Mouse (Mus musculus) retina, embryonic 14.5 days (tissue): ENCODE data around the gene Tecr.
"Not testable (repeated sequence)": the region's sequence is repeated elsewhere in the genome, so short reads cannot be mapped to it uniquely, and the experiment has no call there.

ENCODE experiments used
- DNase-seq: peaks from one replicate; pipeline ENCODE4 v3.0.0-alpha.2; 2015; ENCODE audit warnings: low spot score

Gene Tecr

GRCm38 (mm10) chr8:83618566-83618965 lies 10.8 kb upstream of the Tecr start:
- no peak for DNase-seq

GRCm38 (mm10) chr8:83617111-83617510 lies 9.3 kb upstream of the Tecr start:
- no peak for DNase-seq

DNA sequence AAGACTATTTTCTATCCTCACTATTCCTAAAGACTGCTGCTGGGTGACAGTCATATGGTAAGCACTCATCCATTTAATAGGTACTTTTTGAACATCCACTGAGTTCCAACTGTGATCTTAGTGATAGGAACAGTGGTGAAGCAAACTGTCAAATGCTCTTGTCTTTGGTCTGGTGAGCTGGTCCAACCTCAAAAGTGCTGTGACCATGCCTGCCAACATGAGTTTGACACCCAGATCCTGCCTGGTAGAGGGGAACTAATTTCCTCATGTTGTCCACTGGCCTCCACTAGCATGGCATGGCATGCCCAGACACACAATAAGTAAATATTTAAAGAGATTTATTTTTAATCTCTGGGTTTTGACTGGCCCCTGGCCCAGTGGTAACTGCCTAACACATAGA lies 8.9 kb upstream of the Tecr start:
- DNase-seq, result no peak

DNA sequence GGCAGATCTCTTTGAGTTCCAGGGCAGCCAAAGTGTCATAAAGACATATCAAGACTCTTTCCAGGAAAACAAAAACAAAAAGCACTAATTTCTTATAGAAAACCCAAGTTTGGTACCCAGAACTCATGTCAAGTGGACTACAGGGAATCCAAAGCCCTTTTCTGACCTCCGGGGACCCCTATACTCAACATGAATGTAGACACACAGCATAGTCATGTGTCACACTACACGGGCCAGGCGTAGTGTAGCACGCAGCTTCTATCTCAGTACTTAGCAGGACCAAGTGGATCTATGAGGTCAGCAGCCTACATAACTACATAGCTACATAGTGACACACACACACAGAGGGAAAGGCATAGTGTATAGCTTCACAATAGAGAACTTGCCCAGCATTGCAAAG lies 5.9 kb upstream of the Tecr start:
- DNase-seq, result no peak

GRCm38 (mm10) chr8:83611921-83612320 lies 4.2 kb upstream of the Tecr start:
- no peak for DNase-seq

DNA sequence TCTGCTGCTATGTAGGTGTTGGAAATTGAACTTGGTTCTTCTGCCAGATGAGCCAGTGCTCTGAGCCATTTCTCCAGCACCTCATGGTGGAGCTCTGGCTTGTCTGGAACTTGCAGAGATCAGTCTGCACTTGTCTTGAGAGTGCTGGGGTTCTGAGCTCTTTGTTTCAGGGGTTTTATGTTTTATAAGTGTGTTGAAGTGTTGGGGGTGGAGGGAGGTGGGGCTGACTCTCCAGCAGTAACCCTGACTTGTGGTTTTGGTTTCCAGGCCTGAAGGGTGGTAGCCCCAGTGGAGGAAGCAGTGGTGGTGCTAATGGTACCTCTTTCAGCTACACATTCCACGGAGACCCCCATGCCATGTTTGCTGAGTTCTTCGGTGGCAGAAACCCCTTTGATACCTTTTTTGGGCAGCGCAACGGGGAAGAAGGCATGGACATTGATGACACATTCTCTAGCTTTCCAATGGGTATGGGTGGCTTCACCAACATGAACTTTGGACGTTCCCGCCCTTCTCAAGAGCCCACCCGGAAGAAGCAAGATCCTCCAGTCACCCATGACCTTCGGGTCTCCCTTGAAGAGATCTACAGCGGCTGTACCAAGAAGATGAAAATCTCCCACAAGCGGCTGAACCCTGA lies 1.9 kb upstream of the Tecr start:
- DNase-seq, result no peak

GRCm38 (mm10) chr8:83609086-83609485 lies 1.3 kb upstream of the Tecr start:
- DNase-seq, result no peak

- peak; percentile 79 for DNase-seq
Observed at GRCm38 (mm10) chr8:83608398-83608829, 643 bp upstream of the Tecr start.

DNA sequence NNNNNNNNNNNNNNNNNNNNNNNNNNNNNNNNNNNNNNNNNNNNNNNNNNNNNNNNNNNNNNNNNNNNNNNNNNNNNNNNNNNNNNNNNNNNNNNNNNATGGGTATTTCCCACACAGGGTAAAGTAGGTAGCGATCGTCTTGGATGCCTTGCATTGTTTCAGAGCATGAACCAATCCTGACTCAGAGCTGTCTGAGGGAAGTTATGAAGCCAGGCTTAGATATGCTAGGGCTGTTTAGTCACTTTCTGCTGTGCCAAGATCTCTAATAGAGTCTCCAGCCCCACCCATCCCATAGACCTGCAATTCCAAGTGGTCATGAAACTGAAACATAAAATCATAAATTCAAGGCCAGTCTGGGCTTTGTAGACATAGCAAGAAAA lies 5.1 kb downstream of the Tecr start:
- DNase-seq, result no peak

GRCm38 (mm10) chr8:83599814-83600213 lies 8.0 kb downstream of the Tecr start:
- DNase-seq, result no peak

- DNase-seq, result peak; percentile 47
Observed at GRCm38 (mm10) chr8:83598146-83598545, 9.6 kb downstream of the Tecr start.

- DNase-seq, result peak; percentile 46
Observed at GRCm38 (mm10) chr8:83596369-83596768, 11.4 kb downstream of the Tecr start.

- DNase-seq, result not testable (repeated sequence)
Observed at GRCm38 (mm10) chr8:83595050-83595345, 12.8 kb downstream of the Tecr start.

GRCm38 (mm10) chr8:83594167-83595049 lies 13.4 kb downstream of the Tecr start:
- DNase-seq, result peak; percentile 98

DNA sequence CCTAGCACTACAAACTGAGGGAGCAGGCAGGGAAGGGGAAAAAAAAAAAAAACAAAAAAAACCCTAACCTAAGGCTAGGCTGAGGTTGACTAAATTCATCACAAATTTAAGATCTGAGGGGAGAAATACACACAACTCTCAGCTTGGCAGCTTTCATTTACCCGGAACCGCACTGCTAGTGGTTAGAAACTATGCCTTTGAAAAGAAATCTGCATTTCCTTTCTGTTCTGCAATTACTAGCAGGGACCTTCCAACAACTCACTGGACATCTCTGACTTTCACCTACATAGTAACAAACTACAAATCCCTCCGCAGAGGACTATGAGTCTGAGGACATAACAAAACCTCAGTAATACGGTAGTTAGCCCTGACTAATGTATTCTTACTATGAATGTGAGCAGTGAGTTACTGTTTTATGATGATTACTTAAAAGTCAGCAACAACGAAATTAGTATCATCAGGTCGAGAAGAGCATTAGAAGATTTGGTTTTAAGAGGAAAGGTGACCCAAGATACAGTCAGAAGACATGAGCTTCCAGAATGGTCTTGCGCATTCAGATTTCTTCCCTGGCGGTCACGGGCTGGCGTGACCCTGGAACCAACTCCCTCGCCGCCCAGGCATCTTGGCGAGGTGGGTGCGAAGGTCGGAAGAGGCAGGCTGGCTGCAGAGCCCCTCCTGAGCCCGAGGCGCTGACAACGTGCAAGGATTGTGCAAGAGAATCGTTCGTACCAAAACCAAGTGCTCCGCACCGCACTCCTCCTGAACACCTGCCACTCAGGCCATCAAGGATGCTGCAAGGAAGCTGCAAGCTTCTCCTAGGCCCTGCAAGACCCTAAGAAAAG lies 14.2 kb downstream of the Tecr start:
- DNase-seq, result peak; percentile 16

- DNase-seq, result peak; percentile 14
Observed at GRCm38 (mm10) chr8:83592682-83593081, 15.1 kb downstream of the Tecr start.

- no peak for DNase-seq
Observed at GRCm38 (mm10) chr8:83590488-83591023, 17.2 kb downstream of the Tecr start.

GRCm38 (mm10) chr8:83588886-83589285 lies 18.9 kb downstream of the Tecr start:
- DNase-seq, result no peak

GRCm38 (mm10) chr8:83587644-83588043 lies 20.1 kb downstream of the Tecr start:
- no peak for DNase-seq

- no peak for DNase-seq
Observed at GRCm38 (mm10) chr8:83585333-83585732, 22.4 kb downstream of the Tecr start.

GRCm38 (mm10) chr8:83584771-83585170 lies 23.0 kb downstream of the Tecr start:
- no peak for DNase-seq

DNA sequence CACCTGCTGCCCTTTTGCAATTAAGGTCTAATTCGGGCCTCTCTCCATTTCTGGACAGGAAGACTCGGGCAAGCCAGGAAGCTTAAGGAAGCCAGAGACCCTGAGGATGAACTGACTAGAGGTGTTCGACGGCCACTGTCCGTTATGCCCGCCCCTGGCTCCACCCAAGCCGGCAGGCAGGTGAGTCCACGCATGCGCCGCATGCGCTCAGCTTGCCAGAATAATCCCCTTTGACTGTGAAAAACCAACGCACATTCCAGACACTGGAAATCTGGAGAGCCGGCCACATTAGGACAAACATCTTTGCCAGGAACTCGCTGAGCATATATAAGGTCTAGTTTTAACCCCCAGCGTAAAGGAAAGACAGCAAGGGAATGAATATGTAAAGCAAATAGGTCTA lies 24.5 kb downstream of the Tecr start:
- no peak for DNase-seq
